Mouse (Mus musculus): ENCODE results near the gene Aqp3.

Aqp3 gene

GRCm38 (mm10) chr4:41063894-41064673 is 33.9 kb downstream of the Aqp3 start:
- DNase-seq (ENCODE audit: low spot score in 2 of 2) = peak; percentile 52 to 72

DNA sequence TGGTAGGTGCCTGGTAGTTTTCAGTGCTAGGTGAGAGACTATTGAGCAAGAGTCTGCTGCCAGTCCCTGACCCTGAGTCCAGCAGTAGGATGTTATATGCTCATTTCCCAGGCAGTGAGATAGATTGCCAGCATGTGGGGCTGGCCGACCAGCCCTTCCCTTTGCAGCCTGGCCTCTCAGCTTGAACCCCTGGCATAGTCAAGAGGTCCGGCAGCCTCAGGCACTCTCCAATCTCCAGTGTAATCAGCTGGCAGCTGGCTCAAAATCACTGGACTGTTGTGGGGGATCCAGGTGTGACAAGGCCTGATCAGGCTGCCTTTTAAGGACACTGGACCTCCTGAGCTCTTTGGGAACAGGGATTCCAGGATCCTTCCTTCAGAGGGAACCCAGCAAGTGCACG is 34.6 kb downstream of the Aqp3 start:
- DNase-seq (ENCODE audit: low spot score in 2 of 2) = no peak

DNA sequence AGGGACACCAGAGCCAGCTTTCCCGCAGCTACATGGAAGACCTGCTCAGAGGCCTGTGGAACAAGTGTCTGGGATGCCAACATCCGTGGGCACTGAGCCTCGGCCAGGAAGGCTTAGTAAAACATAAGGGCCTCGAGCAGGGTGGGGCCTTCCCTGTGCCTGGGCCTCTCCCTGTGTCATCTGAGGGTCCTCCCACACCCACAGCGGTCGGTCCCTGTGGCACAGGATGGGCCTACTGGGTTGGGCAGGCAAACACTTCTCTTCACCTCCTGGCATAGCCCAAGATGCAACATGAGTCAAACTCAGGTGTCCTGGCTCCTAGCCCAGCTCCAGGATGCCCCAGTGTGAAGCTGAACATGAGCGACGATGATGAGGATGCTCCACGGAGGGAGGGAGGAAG is 40.6 kb downstream of the Aqp3 start:
- DNase-seq (ENCODE audit: low spot score in 2 of 2) = no peak

- no peak for DNase-seq (ENCODE audit: low spot score in 2 of 2)
Observed at GRCm38 (mm10) chr4:41056742-41057332, 41.1 kb downstream of the Aqp3 start.

GRCm38 (mm10) chr4:41056253-41056652 is 41.7 kb downstream of the Aqp3 start:
- no peak for DNase-seq (ENCODE audit: low spot score in 2 of 2)

DNA sequence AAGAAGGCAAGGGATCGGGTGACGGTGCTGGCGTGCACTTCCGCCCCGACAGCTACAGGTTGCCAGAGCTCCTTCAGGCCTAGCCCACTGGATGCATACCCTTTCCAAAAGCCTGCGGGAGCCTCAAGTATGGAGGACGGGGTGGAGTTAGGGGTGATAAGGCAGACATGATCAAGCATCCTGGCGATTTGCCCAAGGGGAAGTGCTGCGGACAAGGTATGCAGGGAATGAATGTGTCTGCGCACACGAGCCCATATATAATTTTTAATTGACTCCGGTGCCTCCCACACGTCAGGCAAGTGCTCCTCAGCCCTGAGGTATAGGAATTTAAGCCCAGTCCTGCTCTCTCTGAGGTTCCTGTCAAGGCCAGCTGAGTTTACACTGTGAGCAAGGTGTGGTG is 42.9 kb downstream of the Aqp3 start:
- DNase-seq (ENCODE audit: low spot score in 2 of 2) = no peak

- no peak for DNase-seq (ENCODE audit: low spot score in 2 of 2)
Observed at GRCm38 (mm10) chr4:41051781-41052180, 46.2 kb downstream of the Aqp3 start.

DNA sequence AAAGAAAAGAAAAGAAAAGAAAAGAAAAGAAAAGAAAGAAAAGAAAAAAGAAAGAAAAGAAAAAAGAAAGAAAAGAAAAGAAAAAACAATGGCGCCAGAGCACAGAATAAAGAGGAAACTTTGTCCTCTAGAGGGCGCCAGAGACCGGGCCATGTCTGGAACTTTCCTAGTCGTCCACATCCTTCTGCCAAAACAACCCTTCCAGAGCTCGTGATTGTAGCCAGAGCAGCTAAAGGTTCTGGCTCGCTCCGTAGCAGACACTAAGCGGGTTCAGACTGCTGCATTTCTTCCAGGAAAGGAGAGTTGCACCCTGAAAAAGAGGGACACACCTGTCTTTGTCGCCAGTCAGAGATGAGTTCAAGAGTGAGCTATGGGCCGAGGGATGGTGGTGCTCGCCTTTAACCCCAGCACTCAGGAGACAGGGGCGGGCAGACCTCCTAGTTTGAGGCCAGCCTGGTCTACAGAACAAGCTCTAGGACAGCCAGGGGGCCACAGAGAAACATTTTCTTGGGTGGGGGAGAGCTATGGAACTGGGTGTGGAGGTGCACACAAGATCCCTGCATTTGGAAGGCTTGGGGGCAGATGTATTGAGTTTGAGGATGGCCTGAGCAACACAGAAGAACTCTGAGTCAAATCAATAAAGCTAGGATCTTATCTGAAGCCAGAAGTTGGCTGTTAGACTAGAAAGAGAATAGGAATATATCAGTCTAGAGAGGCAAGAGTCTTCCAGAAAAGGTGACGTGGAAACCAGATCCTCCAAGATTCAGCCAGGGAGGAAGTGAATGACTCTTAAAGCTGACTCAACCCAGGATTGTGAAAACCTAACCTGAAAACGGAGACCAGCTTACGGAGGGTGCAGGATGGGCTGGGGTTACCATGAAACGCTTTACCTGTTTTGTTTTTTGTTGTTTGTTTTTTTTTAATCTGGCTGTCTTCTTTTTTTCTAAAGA is 47.0 kb downstream of the Aqp3 start:
- DNase-seq (ENCODE audit: low spot score in 2 of 2) = peak; percentile 82 to 87

- no peak for DNase-seq (ENCODE audit: low spot score in 2 of 2)
Observed at GRCm38 (mm10) chr4:41048926-41049325, 49.1 kb downstream of the Aqp3 start.

GRCm38 (mm10) chr4:41047524-41048271 is 50.3 kb downstream of the Aqp3 start, which contains the start of gene Aqp7:
Gene Aqp7, minus strand, starts transcription at chr4:41048139.
- DNase-seq (ENCODE audit: low spot score in 2 of 2) = peak in 1 of 2 experiments; percentile 58

DNA sequence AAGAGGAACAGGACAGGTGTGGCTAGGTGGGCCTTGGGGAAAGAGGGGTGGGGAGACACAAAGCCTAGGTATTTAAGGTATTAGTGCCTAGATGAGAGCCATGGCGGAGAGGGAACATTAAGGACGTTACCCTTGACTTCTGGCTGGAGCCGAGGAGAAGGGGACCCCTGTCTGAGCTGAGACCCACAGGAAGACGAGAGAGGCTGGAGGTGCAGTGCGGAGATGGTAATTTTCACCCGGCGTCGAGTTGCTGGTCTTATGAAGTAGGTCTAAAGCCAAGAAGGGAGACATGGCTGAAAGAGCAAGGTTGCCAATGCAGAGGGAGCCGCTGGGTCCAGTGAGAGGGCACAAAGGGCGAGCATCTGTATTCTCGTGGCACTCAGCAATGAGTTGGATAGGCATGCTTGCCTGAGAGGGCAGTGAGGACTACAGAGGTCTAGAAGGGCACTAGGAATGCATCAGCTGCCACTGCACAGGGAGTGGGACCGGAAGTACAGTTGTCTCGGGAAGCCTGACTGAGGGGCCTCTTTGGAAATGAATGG is 51.7 kb downstream of the Aqp3 start:
- DNase-seq (ENCODE audit: low spot score in 2 of 2) = no peak

- DNase-seq (ENCODE audit: low spot score in 2 of 2) = no peak
Observed at GRCm38 (mm10) chr4:41045288-41045687, 52.7 kb downstream of the Aqp3 start.

DNA sequence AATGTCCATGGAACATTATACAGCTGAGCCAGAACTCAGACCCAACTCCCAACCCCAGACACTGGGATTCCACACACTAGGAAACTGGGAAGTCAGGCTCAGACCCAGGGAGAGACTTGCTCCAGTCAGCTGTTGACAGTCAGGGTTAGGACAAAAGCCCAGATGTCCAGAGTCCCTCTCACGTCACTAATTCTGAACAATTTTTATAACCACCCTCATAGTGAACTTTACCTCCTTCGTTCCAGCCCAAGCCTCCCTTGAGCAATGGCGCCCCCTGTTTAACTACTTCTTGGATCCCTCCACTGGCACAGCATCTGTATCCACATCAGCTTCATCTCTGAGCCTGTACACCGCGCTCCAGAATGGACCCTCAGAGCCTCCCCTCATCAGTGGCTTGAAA is 54.0 kb downstream of the Aqp3 start:
- DNase-seq (ENCODE audit: low spot score in 2 of 2) = no peak

DNA sequence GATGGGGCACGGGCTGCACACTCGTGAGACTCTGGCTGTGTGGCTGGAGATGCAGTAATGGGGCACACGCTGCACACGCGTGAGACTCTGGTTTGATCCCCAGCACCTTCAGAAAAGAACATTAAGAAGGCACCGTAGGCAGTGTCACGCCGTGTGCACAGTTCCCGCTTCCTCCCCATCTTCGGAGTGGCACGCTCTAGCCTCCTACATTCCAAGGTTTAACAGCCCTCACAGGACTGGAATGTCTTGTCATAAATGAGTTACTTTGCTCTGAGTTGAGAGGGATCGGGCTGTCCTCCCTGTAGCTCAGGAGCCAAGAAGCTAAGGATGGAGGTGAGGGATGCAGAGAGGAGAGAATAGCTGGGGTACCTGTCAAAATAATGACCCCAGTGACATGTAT is 55.1 kb downstream of the Aqp3 start:
- no peak for DNase-seq (ENCODE audit: low spot score in 2 of 2)

Measured in urinary bladder, postnatal 36 days (tissue).